Mouse (Mus musculus): Measurements from ENCODE around the gene Smim27.

- TF ChIP-seq CTCF (IDR thresholded peaks at IDR 0.05; ENCODE audit: low read depth) (no peak), EP300 (IDR thresholded peaks at IDR 0.05; ENCODE audit: low read depth) (no peak)
Measured at GRCm38 (mm10) chr4:40238483-40239408, 30.6 kb upstream of the Smim27 start.
